ENCODE assay signal across 17 mouse cellular contexts in genomic region chr7:79842163-79842562, GRCm38 (mm10). TPM values are rescaled to one million over a fixed set of nuclear protein-coding genes. Genes with fewer than 3 reads are reported as not detected.
DNase-seq lines count a peak whose midpoint lies in the region; ATAC-seq and TF ChIP-seq lines count a peak whose summit lies in the region.
"Had no signal": no experiment of that assay in that cellular context is flagged by ENCODE, and none has a peak within 500 bp of the region (broad histone marks: within the 10 kb centered on the region; RNA-seq: fewer than 3 reads in every experiment).

No protein-coding gene starts in this region.

- WGBS in kidney, adult 2 months: 23% methylated on average over 7 of the region's 7 CpGs
- WGBS in liver, embryonic 11.5 days: 59% methylated on average over 7 of the region's 7 CpGs
- WGBS in stomach, embryonic 16.5 days: 46% methylated on average over 7 of the region's 7 CpGs
- WGBS in forebrain, embryonic 16.5 days: 68% methylated on average over 7 of the region's 7 CpGs

- H3K4me1 ChIP-seq in kidney, adult 2 months (ENCODE audit: control insufficient read depth, insufficient read depth, low read length): peaks cover 6% of the 10 kb centered on the region
- peaks cover 4% of the 10 kb centered on the region for H3K4me1 ChIP-seq in liver, embryonic 11.5 days (replicated peaks; ENCODE audit: control insufficient read depth, insufficient read depth, low read length)
- H3K4me1 ChIP-seq in stomach, embryonic 16.5 days (ENCODE audit: control insufficient read depth, insufficient read depth, low read length): 0 out of 2 replicates have a peak, but pooled peaks cover 11% of the 10 kb centered on the region
- no peaks in the 10 kb centered on the region for H3K4me1 ChIP-seq in forebrain, embryonic 16.5 days (replicated peaks; ENCODE audit: control insufficient read depth, insufficient read depth, low read length)

- H3K27ac ChIP-seq in kidney, adult 2 months (ENCODE audit: insufficient read depth, low read depth, low read length): peak overlapping the region; percentile 44
- H3K27ac ChIP-seq in liver, embryonic 11.5 days (ENCODE audit: low read depth, low read length): peak overlapping the region; percentile 62; the same call in 1 of the 2 replicates
- H3K27ac ChIP-seq in stomach, embryonic 16.5 days (ENCODE audit: low read length): peak overlapping the region; percentile 55
- no peak overlapping the region for H3K27ac ChIP-seq in forebrain, embryonic 16.5 days (ENCODE audit: low read length)
- H3K27ac ChIP-seq: embryonic facial prominence, embryonic 15.5 days; limb, embryonic 15.5 days; macrophage had no signal

- H3K4me3 ChIP-seq in kidney, adult 2 months (ENCODE audit: insufficient read depth, low read depth, low read length): peak overlapping the region; percentile 59
- H3K4me3 ChIP-seq in liver, embryonic 11.5 days (ENCODE audit: low read depth, low read length): peak overlapping the region; percentile 14
- H3K4me3 ChIP-seq in stomach, embryonic 16.5 days (replicated peaks; ENCODE audit: low read length): peak overlapping the region; percentile 14; the same call in 1 of the 2 replicates
- H3K4me3 ChIP-seq in forebrain, embryonic 16.5 days (replicated peaks; ENCODE audit: low read length): no peak overlapping the region
- H3K4me3 ChIP-seq: embryonic facial prominence, embryonic 15.5 days; limb, embryonic 15.5 days had no signal

- TF ChIP-seq POLR2A in kidney, adult 2 months (IDR thresholded peaks at IDR 0.05; ENCODE audit: low read depth, low read length): peak; percentile 89

- peak; percentile 75 for ATAC-seq in liver, embryonic 11.5 days (replicated peaks; ENCODE audit: low FRiP score)
- peak; percentile 61; the same call in 1 of the 2 replicates for ATAC-seq in stomach, embryonic 16.5 days (ENCODE audit: insufficient read depth, low FRiP score)
- no peak for ATAC-seq in forebrain, embryonic 16.5 days
- ATAC-seq: midbrain, embryonic 16.5 days had no signal

- H3K9ac ChIP-seq in liver, embryonic 11.5 days (ENCODE audit: low read depth, low read length): no peak overlapping the region
- H3K9ac ChIP-seq in stomach, embryonic 16.5 days (ENCODE audit: low read length): no peak overlapping the region
- H3K9ac ChIP-seq in forebrain, embryonic 16.5 days (replicated peaks; ENCODE audit: low read depth, low read length): no peak overlapping the region
- H3K9ac ChIP-seq: embryonic facial prominence, embryonic 15.5 days; limb, embryonic 15.5 days had no signal

- no peaks in the 10 kb centered on the region for H3K9me3 ChIP-seq in liver, embryonic 11.5 days (ENCODE audit: control insufficient read depth, low read length)
- no peaks in the 10 kb centered on the region for H3K9me3 ChIP-seq in stomach, embryonic 16.5 days (replicated peaks; ENCODE audit: control insufficient read depth, low read length)
- H3K9me3 ChIP-seq in forebrain, embryonic 16.5 days (ENCODE audit: control insufficient read depth, low read length): no peaks in the 10 kb centered on the region
- H3K9me3 ChIP-seq: embryonic facial prominence, embryonic 15.5 days; limb, embryonic 15.5 days had no signal

- no peaks in the 10 kb centered on the region for H3K36me3 ChIP-seq in kidney, adult 2 months (ENCODE audit: control insufficient read depth, insufficient read depth, low read length)
- no peaks in the 10 kb centered on the region for H3K36me3 ChIP-seq in liver, embryonic 11.5 days (ENCODE audit: control insufficient read depth, insufficient read depth, low read length)
- H3K36me3 ChIP-seq in stomach, embryonic 16.5 days (ENCODE audit: control insufficient read depth, insufficient read depth, low read length): peaks cover 3% of the 10 kb centered on the region; the same call in 1 of the 2 replicates
- no peaks in the 10 kb centered on the region for H3K36me3 ChIP-seq in forebrain, embryonic 16.5 days (ENCODE audit: control insufficient read depth, insufficient read depth)

- H3K27me3 ChIP-seq in kidney, adult 2 months (replicated peaks; ENCODE audit: control insufficient read depth, insufficient read depth, low read length): no peaks in the 10 kb centered on the region
- H3K27me3 ChIP-seq in liver, embryonic 11.5 days (replicated peaks; ENCODE audit: control insufficient read depth, insufficient read depth, low read length): peaks cover 4% of the 10 kb centered on the region
- no peaks in the 10 kb centered on the region for H3K27me3 ChIP-seq in stomach, embryonic 16.5 days (ENCODE audit: control insufficient read depth, insufficient read depth, low read length)
- peaks cover 6% of the 10 kb centered on the region; the same call in 1 of the 2 replicates for H3K27me3 ChIP-seq in forebrain, embryonic 16.5 days (replicated peaks; ENCODE audit: control insufficient read depth, insufficient read depth, low read length)
- H3K27me3 ChIP-seq: embryonic facial prominence, embryonic 15.5 days; limb, embryonic 15.5 days had no signal

- no peak for TF ChIP-seq CTCF in kidney, adult 2 months (conservative IDR thresholded peaks at IDR 0.05; ENCODE audit: insufficient read depth, insufficient read length, low read depth, low read length)

- peak; percentile 88 for DNase-seq in kidney, adult 2 months
- peak; percentile 77 for DNase-seq in kidney, postnatal 10 days
- no peak for DNase-seq in liver, embryonic 11.5 days (ENCODE audit: low spot score)
- no peak for DNase-seq in cerebellum, adult 9-10 months
- no peak for DNase-seq in adrenal gland, postnatal 4 days (ENCODE audit: low spot score in 2 of 2)
- DNase-seq: adrenal gland, postnatal 36 days; cerebellum, adult 11 months; gastrocnemius, postnatal 36 days had no signal

- peak overlapping the region; percentile 46 for H3K4me2 ChIP-seq in liver, embryonic 11.5 days
- H3K4me2 ChIP-seq in stomach, embryonic 16.5 days (ENCODE audit: low read depth, low read length): peak overlapping the region; percentile 27
- H3K4me2 ChIP-seq in forebrain, embryonic 16.5 days (ENCODE audit: low read length): no peak overlapping the region
- H3K4me2 ChIP-seq: embryonic facial prominence, embryonic 15.5 days; limb, embryonic 15.5 days had no signal

RNA-seq across cellular contexts. Expression of gene Anpep, which starts 18.7 kb away (rescaled TPM):
- polyA plus RNA-seq in kidney, adult 2 months (2012; rRNA removed): 170 and 175 TPM in 2 replicates
- 24.2 and 28.5 TPM in 2 replicates for polyA plus RNA-seq in liver, embryonic 11.5 days (2014; fragmentation: Nextera tagmentation; extraction: Ambion mirVana)
- polyA plus RNA-seq in stomach, embryonic 16.5 days (2015; fragmentation: Nextera tagmentation; extraction: Ambion mirVana): 54.7 and 59.3 TPM in 2 replicates
- 2.1 and 3.6 TPM in 2 replicates for polyA plus RNA-seq in forebrain, embryonic 16.5 days (2015; fragmentation: Nextera tagmentation; extraction: Ambion mirVana)
- 10 to 100 TPM; 36.1 to 59.6 TPM for total RNA-seq in adrenal gland, postnatal 4 days (2021)

RNA-seq across cellular contexts. Expression of gene Mesp2, which starts 31.6 kb away (rescaled TPM):
- polyA plus RNA-seq in kidney, adult 2 months (2012; rRNA removed): 0.28 and 0.35 TPM in 2 replicates
- 0.11 and 0.21 TPM in 2 replicates for polyA plus RNA-seq in liver, embryonic 11.5 days (2014; fragmentation: Nextera tagmentation; extraction: Ambion mirVana)
- 1.3 TPM in 2 replicates for polyA plus RNA-seq in stomach, embryonic 16.5 days (2015; fragmentation: Nextera tagmentation; extraction: Ambion mirVana)
- polyA plus RNA-seq in forebrain, embryonic 16.5 days (2015; fragmentation: Nextera tagmentation; extraction: Ambion mirVana): 1.5 and 2.0 TPM in 2 replicates
- 1 to 10 TPM; 1.5 to 1.9 TPM for total RNA-seq in adrenal gland, postnatal 4 days (2021)
- total RNA-seq: gastrocnemius, postnatal 36 days had no signal
- polyA plus RNA-seq: macrophage had no signal

RNA-seq across cellular contexts. Expression of gene Mesp1, which starts 48.6 kb away (rescaled TPM):
- polyA plus RNA-seq in kidney, adult 2 months (2012; rRNA removed): 0.07 TPM in 1 of 2 replicates, not detected in the other
- not detected in 2 replicates for polyA plus RNA-seq in liver, embryonic 11.5 days (2014; fragmentation: Nextera tagmentation; extraction: Ambion mirVana)
- polyA plus RNA-seq in stomach, embryonic 16.5 days (2015; fragmentation: Nextera tagmentation; extraction: Ambion mirVana): 0.17 TPM in 1 of 2 replicates, not detected in the other
- polyA plus RNA-seq in forebrain, embryonic 16.5 days (2015; fragmentation: Nextera tagmentation; extraction: Ambion mirVana): not detected in 2 replicates
- total RNA-seq in adrenal gland, postnatal 4 days (2021): under 1 TPM in 1 of 2 experiments, not detected in 1; 0.31 TPM
- total RNA-seq: adrenal gland, postnatal 36 days; gastrocnemius, postnatal 36 days had no signal
- polyA plus RNA-seq: heart, embryonic 14.5 days; hindbrain, embryonic 11.5 days; macrophage; neural tube, embryonic 14.5 days had no signal

Comparison
In these comparisons a context has a peak if more than half of its experiments do, and no peak if none do; other contexts are left out.
1. DNase-seq: peak in kidney, adult 2 months (single experiment) and kidney, postnatal 10 days (single experiment); none in liver, embryonic 11.5 days (single experiment), cerebellum, adult 9-10 months (single experiment) and adrenal gland, postnatal 4 days (0 of 2).